Mouse (Mus musculus): ENCODE measurements around the gene Atp9a. TPM values are rescaled to one million over a fixed set of nuclear protein-coding genes. Genes with fewer than 3 reads are reported as not detected.

The Atp9a gene
- total and polyA plus RNA-seq, 3 experiments, result not detected

DNA sequence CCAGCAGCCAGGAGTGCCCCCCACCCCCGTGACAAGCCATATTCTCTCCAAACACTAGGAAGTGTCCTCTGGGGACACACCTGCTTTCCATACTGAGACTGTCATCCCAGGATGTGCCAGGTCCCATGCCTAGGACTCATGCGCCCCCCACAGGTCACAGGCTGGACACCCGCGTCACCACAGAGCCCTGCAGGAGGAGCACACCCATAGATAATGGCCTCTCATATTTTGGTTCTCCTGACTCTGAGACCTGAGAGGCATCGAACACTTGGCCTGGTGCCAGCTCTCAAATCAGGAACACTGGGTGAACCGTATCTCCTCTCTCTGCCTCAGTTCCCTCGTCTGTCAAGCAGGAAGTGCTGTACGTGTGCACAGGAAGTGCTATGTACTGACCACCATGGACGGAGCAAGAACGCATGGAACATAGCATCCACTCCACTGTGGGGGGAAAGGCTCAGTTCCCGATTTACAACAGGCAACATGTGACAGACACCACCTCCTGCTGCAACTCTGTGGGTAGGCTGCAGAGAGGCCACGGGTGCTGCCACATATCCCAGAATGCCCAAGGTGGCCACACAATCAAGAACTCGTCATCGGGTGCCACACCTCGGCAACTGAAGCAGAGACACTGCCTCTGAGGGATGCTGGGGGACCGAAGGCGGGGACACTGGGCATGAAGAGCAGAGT is 87.1 kb downstream of the Atp9a start:
- DNase-seq (ENCODE audit: low read depth, low spot score), result no peak
- Histone ChIP-seq H3K4me1 (ENCODE audit: control insufficient read depth in 1 of 2, insufficient read depth in 2 of 2, low read length in 2 of 2) (no peaks in the 10 kb centered on the region), H3K9ac (ENCODE audit: control insufficient read depth, low read depth, low read length, poor library complexity, severe bottlenecking) (no peak overlapping the region), H3K36me3 (ENCODE audit: control insufficient read depth in 1 of 2, insufficient read depth in 2 of 2, low read length in 2 of 2) (no peaks in the 10 kb centered on the region), H3K79me2 (ENCODE audit: control insufficient read depth, insufficient read depth, low read length, poor library complexity) (no peaks in the 10 kb centered on the region), H3K9me3 (replicated peaks; ENCODE audit: insufficient read depth, low read length) (no peaks in the 10 kb centered on the region), H3K27ac (ENCODE audit: control insufficient read depth, low read depth, low read length) (no peak overlapping the region), H3K4me3 (ENCODE audit: control insufficient read depth in 1 of 2, insufficient read depth in 1 of 2, low read depth in 2 of 2, low read length in 2 of 2) (no peak overlapping the region), H3K27me3 (ENCODE audit: control insufficient read depth in 1 of 2, insufficient read depth in 2 of 2, low read length in 2 of 2) (no peaks in the 10 kb centered on the region)
- TF ChIP-seq POLR2AphosphoS5 (IDR thresholded peaks at IDR 0.05; ENCODE audit: borderline replicate concordance, low read depth, low read length) (no peak), ZKSCAN1 (IDR thresholded peaks at IDR 0.05; ENCODE audit: low read depth, low read length) (no peak), RAD21 (IDR thresholded peaks at IDR 0.05; ENCODE audit: low read depth, low read length) (no peak), BHLHE40 (IDR thresholded peaks at IDR 0.05; ENCODE audit: borderline replicate concordance, low read depth, low read length) (no peak), USF2 (IDR thresholded peaks at IDR 0.05; ENCODE audit: borderline replicate concordance in 1 of 2, insufficient read depth in 1 of 2, low read depth in 1 of 2, low read length in 2 of 2) (no peak), KAT2A (conservative IDR thresholded peaks at IDR 0.05; ENCODE audit: low read depth, low read length) (no peak), MAX (IDR thresholded peaks at IDR 0.05; ENCODE audit: low read length) (no peak), JUND (IDR thresholded peaks at IDR 0.05; ENCODE audit: low read depth, low read length) (no peak), RCOR1 (IDR thresholded peaks at IDR 0.05; ENCODE audit: low read depth, low read length) (no peak), MAFK (IDR thresholded peaks at IDR 0.05; ENCODE audit: borderline replicate concordance, low read depth, low read length) (no peak), CHD1 (IDR thresholded peaks at IDR 0.05; ENCODE audit: low read depth, low read length) (no peak), MEF2A (IDR thresholded peaks at IDR 0.05; ENCODE audit: extremely low read depth, insufficient replicate concordance, low read depth, low read length, poor library complexity, severe bottlenecking) (no peak), MXI1 (IDR thresholded peaks at IDR 0.05; ENCODE audit: low read depth, low read length) (no peak), CTCF (IDR thresholded peaks at IDR 0.05 in 2 of 3, conservative IDR thresholded peaks at IDR 0.05 in 1 of 3; ENCODE audit: control insufficient read depth in 1 of 3, insufficient read depth in 1 of 3, low read depth in 2 of 3, low read length in 3 of 3, poor library complexity in 1 of 3, severe bottlenecking in 1 of 3) (no peak), UBTF (IDR thresholded peaks at IDR 0.05; ENCODE audit: borderline replicate concordance, insufficient read depth, low read depth, low read length) (no peak), POLR2AphosphoS2 (IDR thresholded peaks at IDR 0.05; ENCODE audit: low read length) (no peak), ZNF384 (IDR thresholded peaks at IDR 0.05; ENCODE audit: low read depth, low read length) (no peak)

DNA sequence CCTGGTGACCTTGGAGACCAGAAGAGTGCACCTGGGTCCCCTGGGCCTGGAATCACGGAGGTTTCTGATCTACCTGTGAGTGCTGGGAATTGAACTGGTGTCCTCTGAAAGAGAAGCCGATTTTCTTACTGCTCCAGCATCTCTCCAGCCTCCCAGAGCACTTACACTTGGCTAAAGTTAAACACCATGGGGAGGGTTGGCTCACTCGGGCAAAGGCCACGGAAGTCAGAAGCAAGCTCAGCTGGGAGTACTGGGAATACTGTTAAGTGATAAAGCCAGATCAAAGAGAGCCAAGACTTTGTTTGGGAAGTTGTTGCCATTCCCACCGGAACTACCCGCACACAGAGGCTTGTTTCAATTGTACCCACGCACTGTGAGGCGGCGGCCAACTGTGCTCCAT is 87.7 kb downstream of the Atp9a start:
- no peaks in the 10 kb centered on the region for H3K4me1 ChIP-seq (ENCODE audit: control insufficient read depth in 1 of 2, insufficient read depth in 2 of 2, low read length in 2 of 2)
- TF ChIP-seq UBTF (IDR thresholded peaks at IDR 0.05; ENCODE audit: borderline replicate concordance, insufficient read depth, low read depth, low read length), result no peak
- TF ChIP-seq E2F4 (IDR thresholded peaks at IDR 0.05; ENCODE audit: borderline replicate concordance, low read depth, low read length), result no peak
- TF ChIP-seq ZNF384 (IDR thresholded peaks at IDR 0.05; ENCODE audit: low read depth, low read length), result no peak
- TF ChIP-seq CTCF (IDR thresholded peaks at IDR 0.05 in 2 of 3, conservative IDR thresholded peaks at IDR 0.05 in 1 of 3; ENCODE audit: control insufficient read depth in 1 of 3, insufficient read depth in 1 of 3, low read depth in 2 of 3, low read length in 3 of 3, poor library complexity in 1 of 3, severe bottlenecking in 1 of 3), result no peak
- TF ChIP-seq POLR2A (IDR thresholded peaks at IDR 0.05; ENCODE audit: control insufficient read depth in 1 of 2, insufficient read depth in 1 of 2, low read depth in 1 of 2, low read length in 2 of 2, poor library complexity in 1 of 2), result no peak
- no peak for TF ChIP-seq BHLHE40 (IDR thresholded peaks at IDR 0.05; ENCODE audit: borderline replicate concordance, low read depth, low read length)
- no peak for TF ChIP-seq MAZ (IDR thresholded peaks at IDR 0.05; ENCODE audit: low read depth, low read length)
- no peak for TF ChIP-seq JUND (IDR thresholded peaks at IDR 0.05; ENCODE audit: low read depth, low read length)
- no peak for TF ChIP-seq POLR2AphosphoS2 (IDR thresholded peaks at IDR 0.05; ENCODE audit: low read length)
- H3K27ac ChIP-seq (ENCODE audit: control insufficient read depth, low read depth, low read length), result no peak overlapping the region
- no peaks in the 10 kb centered on the region for H3K79me2 ChIP-seq (ENCODE audit: control insufficient read depth, insufficient read depth, low read length, poor library complexity)
- H3K9ac ChIP-seq (ENCODE audit: control insufficient read depth, low read depth, low read length, poor library complexity, severe bottlenecking), result no peak overlapping the region
- DNase-seq (ENCODE audit: low read depth, low spot score), result no peak
- H3K36me3 ChIP-seq (ENCODE audit: control insufficient read depth in 1 of 2, insufficient read depth in 2 of 2, low read length in 2 of 2), result no peaks in the 10 kb centered on the region
- no peaks in the 10 kb centered on the region for H3K9me3 ChIP-seq (replicated peaks; ENCODE audit: insufficient read depth, low read length)
- no peak overlapping the region for H3K4me3 ChIP-seq (ENCODE audit: control insufficient read depth in 1 of 2, insufficient read depth in 1 of 2, low read depth in 2 of 2, low read length in 2 of 2)
- H3K27me3 ChIP-seq (ENCODE audit: control insufficient read depth in 1 of 2, insufficient read depth in 2 of 2, low read length in 2 of 2), result no peaks in the 10 kb centered on the region

All from MEL (cell line).